Mouse (Mus musculus) embryonic facial prominence, embryonic 10.5 days (tissue): ENCODE measurements around the gene Il24. TPM values are rescaled to one million over a fixed set of nuclear protein-coding genes. Genes with fewer than 3 reads are reported as not detected.

Experiments used
- DNase-seq: peaks from one replicate; pipeline ENCODE4 v3.0.0-alpha.2; 2017; ENCODE audit warnings: low spot score
- H3K27ac ChIP-seq: fragments of 300-500 bp; sonication (generic); replicated peaks from 2 replicates; pipeline ENCODE4 v1.5.1; 2016; ENCODE audit warnings: mild to moderate bottlenecking
- H3K27me3 ChIP-seq: fragments of 300-500 bp; sonication (generic); replicated peaks from 2 replicates; pipeline ENCODE4 v1.6.1; 2016; ENCODE audit warnings: low read depth, mild to moderate bottlenecking; ENCODE audit not compliant: poor library complexity, severe bottlenecking
- H3K36me3 ChIP-seq: fragments of 300-500 bp; sonication (generic); replicated peaks from 2 replicates; pipeline ENCODE4 v1.6.1; 2016; ENCODE audit warnings: mild to moderate bottlenecking, moderate library complexity
- H3K4me1 ChIP-seq: fragments of 300-500 bp; sonication (generic); 2 replicates; pipeline ENCODE4 v1.6.1; 2016
- H3K4me3 ChIP-seq: fragments of 300-500 bp; sonication (generic); 2 replicates; pipeline ENCODE4 v1.5.1; 2016; ENCODE audit warnings: mild to moderate bottlenecking, moderate library complexity
- H3K9me3 ChIP-seq: fragments of 300-500 bp; sonication (generic); 2 replicates; pipeline ENCODE4 v1.6.1; 2016; ENCODE audit warnings: mild to moderate bottlenecking
- WGBS: fragments of 180-500 bp; shearing (Covaris S2); methylation state at CpG from one replicate; pipeline ENCODE4 v1.1.7; 2016; 5-methylcytosine and 5-hydroxymethylcytosine counted together
- polyA plus RNA-seq: library from polyadenylated mRNA; unstranded; fragments of >200 nt; fragmentation: Nextera tagmentation; extraction: Ambion mirVana; gene quantifications from 2 replicates; pipeline ENCODE4 v1.2.1, GENCODE M21; 2016

The Il24 gene
- polyA plus RNA-seq: not detected in 2 replicates

- H3K4me3 ChIP-seq: no peak within 1 kb of the TSS
- H3K36me3 ChIP-seq: no peaks in the 10 kb centered on the region
- no peak for DNase-seq
- no peak within 1 kb of the TSS for H3K27ac ChIP-seq
- H3K27me3 ChIP-seq: no peaks in the 10 kb centered on the region
- H3K4me1 ChIP-seq: no peaks in the 10 kb centered on the region
- H3K9me3 ChIP-seq: no peaks in the 10 kb centered on the region
These were observed at the start of gene Il24 for GRCm38 (mm10) chr1:130887354-130887753. Gene Il24 (minus strand): TSS chr1:130887454.

GRCm38 (mm10) chr1:130936351-130936750 lies 49.1 kb upstream of the Il24 start:
- H3K9me3 ChIP-seq: no peaks in the 10 kb centered on the region
- DNase-seq: peak; percentile 76
- peaks cover 30% of the 10 kb centered on the region for H3K4me1 ChIP-seq
- H3K36me3 ChIP-seq: no peaks in the 10 kb centered on the region
- peak overlapping the region; percentile 65 for H3K27ac ChIP-seq
- no peak overlapping the region for H3K4me3 ChIP-seq
- H3K27me3 ChIP-seq: no peaks in the 10 kb centered on the region
- 20% methylated on average over 6 of the region's 6 CpGs for WGBS

GRCm38 (mm10) chr1:130926484-130926883 lies 39.2 kb upstream of the Il24 start:
- Histone ChIP-seq H3K9me3 (no peaks in the 10 kb centered on the region), H3K4me3 (no peak overlapping the region), H3K27ac (no peak overlapping the region), H3K36me3 (no peaks in the 10 kb centered on the region), H3K4me1 (no peaks in the 10 kb centered on the region), H3K27me3 (no peaks in the 10 kb centered on the region)
- no peak for DNase-seq

GRCm38 (mm10) chr1:130918323-130918980 lies 31.2 kb upstream of the Il24 start:
- no peak for DNase-seq
- Histone ChIP-seq H3K27ac (no peak overlapping the region), H3K9me3 (no peaks in the 10 kb centered on the region), H3K4me3 (no peak overlapping the region), H3K36me3 (no peaks in the 10 kb centered on the region), H3K27me3 (no peaks in the 10 kb centered on the region), H3K4me1 (no peaks in the 10 kb centered on the region)
- 25% methylated on average over 1 of the region's 1 CpGs for WGBS

- WGBS: 89% methylated on average over 12 of the region's 12 CpGs
- no peaks in the 10 kb centered on the region for H3K27me3 ChIP-seq
These were observed 24.3 kb upstream of the Il24 start, which contains the start of gene Il20 for GRCm38 (mm10) chr1:130911401-130912010. Gene Il20 (minus strand): TSS chr1:130911451.

GRCm38 (mm10) chr1:130902505-130902904 lies 15.3 kb upstream of the Il24 start:
- Histone ChIP-seq H3K4me3 (no peak overlapping the region), H3K27me3 (no peaks in the 10 kb centered on the region), H3K27ac (no peak overlapping the region), H3K36me3 (no peaks in the 10 kb centered on the region), H3K9me3 (no peaks in the 10 kb centered on the region), H3K4me1 (no peaks in the 10 kb centered on the region)
- DNase-seq: no peak
- WGBS: 83% methylated on average over 7 of the region's 7 CpGs

More at GRCm38 (mm10) chr1:130911401-130912010, 24.3 kb upstream of the Il24 start, which contains the start of gene Il20:
- Histone ChIP-seq H3K4me1 (no peaks in the 10 kb centered on the region), H3K4me3 (no peak within 1 kb of the TSS), H3K36me3 (no peaks in the 10 kb centered on the region), H3K27ac (no peak within 1 kb of the TSS), H3K9me3 (no peaks in the 10 kb centered on the region)
- no peak for DNase-seq

GRCm38 (mm10) chr1:130894468-130894867 lies 7.2 kb upstream of the Il24 start:
- no peak for DNase-seq
- Histone ChIP-seq H3K4me1 (no peaks in the 10 kb centered on the region), H3K27ac (no peak overlapping the region), H3K36me3 (no peaks in the 10 kb centered on the region), H3K27me3 (no peaks in the 10 kb centered on the region), H3K9me3 (no peaks in the 10 kb centered on the region), H3K4me3 (no peak overlapping the region)
- WGBS: 56% methylated on average over 6 of the region's 6 CpGs

GRCm38 (mm10) chr1:130893329-130894040 lies 6.2 kb upstream of the Il24 start:
- H3K27ac ChIP-seq: no peak overlapping the region
- H3K9me3 ChIP-seq: no peaks in the 10 kb centered on the region
- no peaks in the 10 kb centered on the region for H3K4me1 ChIP-seq
- no peaks in the 10 kb centered on the region for H3K36me3 ChIP-seq
- 76% methylated on average over 9 of the region's 9 CpGs for WGBS
- no peak overlapping the region for H3K4me3 ChIP-seq
- H3K27me3 ChIP-seq: no peaks in the 10 kb centered on the region
- no peak for DNase-seq

- Histone ChIP-seq H3K27me3 (no peaks in the 10 kb centered on the region), H3K4me3 (no peak overlapping the region), H3K36me3 (no peaks in the 10 kb centered on the region), H3K27ac (no peak overlapping the region), H3K9me3 (no peaks in the 10 kb centered on the region), H3K4me1 (no peaks in the 10 kb centered on the region)
- WGBS: 69% methylated on average over 1 of the region's 1 CpGs
- no peak for DNase-seq
These were observed 5.2 kb upstream of the Il24 start for GRCm38 (mm10) chr1:130892446-130892845.

- Histone ChIP-seq H3K36me3 (no peaks in the 10 kb centered on the region), H3K9me3 (no peaks in the 10 kb centered on the region), H3K4me3 (no peak overlapping the region), H3K27ac (no peak overlapping the region), H3K27me3 (peaks cover 24% of the 10 kb centered on the region), H3K4me1 (peaks cover 4% of the 10 kb centered on the region)
- 90% methylated on average over 4 of the region's 4 CpGs for WGBS
- DNase-seq: no peak
These were observed 4.1 kb downstream of the Il24 start for GRCm38 (mm10) chr1:130883146-130883545.

GRCm38 (mm10) chr1:130879927-130880326 lies 7.3 kb downstream of the Il24 start:
- no peak overlapping the region for H3K27ac ChIP-seq
- DNase-seq: no peak

GRCm38 (mm10) chr1:130877889-130878614 lies 9.2 kb downstream of the Il24 start:
- H3K4me3 ChIP-seq: peak overlapping the region; percentile 63
- WGBS: 3% methylated on average over 43 of the region's 43 CpGs
- DNase-seq: peak; percentile 67
- H3K4me1 ChIP-seq: peaks cover 7% of the 10 kb centered on the region
- peaks cover 35% of the 10 kb centered on the region for H3K27me3 ChIP-seq
- no peaks in the 10 kb centered on the region for H3K9me3 ChIP-seq
- H3K36me3 ChIP-seq: no peaks in the 10 kb centered on the region
- peak overlapping the region; percentile 59 for H3K27ac ChIP-seq

More at GRCm38 (mm10) chr1:130879927-130880326, 7.3 kb downstream of the Il24 start:
- peaks cover 7% of the 10 kb centered on the region for H3K4me1 ChIP-seq
- H3K4me3 ChIP-seq: no peak overlapping the region
- WGBS: 87% methylated on average over 7 of the region's 7 CpGs
- no peaks in the 10 kb centered on the region for H3K36me3 ChIP-seq
- no peaks in the 10 kb centered on the region for H3K9me3 ChIP-seq
- H3K27me3 ChIP-seq: peaks cover 35% of the 10 kb centered on the region
